Mouse (Mus musculus): ENCODE results near the gene Sfi1.
"Not testable (repeated sequence)": the region's sequence is repeated elsewhere in the genome, so short reads cannot be mapped to it uniquely, and the experiment has no call there.

Sfi1 gene

DNA sequence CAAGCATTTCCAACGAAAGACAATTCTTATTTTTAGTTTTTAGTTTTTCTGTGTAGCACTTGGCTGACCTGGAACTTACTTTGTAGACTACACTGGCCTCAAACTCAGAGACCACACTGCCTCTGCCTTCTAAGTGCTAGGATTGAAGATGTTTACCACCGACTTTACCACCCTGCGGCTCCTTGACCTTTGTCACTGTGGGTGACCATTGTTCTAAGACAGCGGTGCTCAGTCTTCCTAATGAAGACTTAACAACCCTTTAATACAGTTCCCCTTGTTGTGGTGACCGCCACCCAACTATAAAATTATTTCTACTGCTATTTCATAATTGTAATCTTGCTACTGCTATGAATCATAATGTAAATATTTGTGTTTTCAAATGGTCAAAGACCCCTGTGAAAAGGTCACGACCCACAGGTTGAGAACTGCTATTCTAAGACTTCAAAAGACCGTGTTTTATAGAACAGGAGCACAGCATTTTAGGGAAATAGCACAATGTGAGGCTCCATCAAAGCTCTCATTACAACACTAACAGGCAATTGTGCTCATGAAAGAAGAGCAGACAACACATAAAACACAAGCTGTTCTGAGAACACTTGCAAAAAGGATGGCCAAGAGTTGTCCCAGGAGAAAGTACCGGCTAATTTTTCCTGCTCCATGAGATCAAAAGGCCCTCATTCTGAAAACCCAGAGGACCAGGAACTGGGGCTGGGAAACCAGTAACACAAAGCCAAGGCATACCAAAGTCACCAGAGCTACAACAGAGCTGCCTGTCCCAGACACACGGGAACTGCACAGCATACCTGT is 47.7 kb downstream of the Sfi1 start:
- DNase-seq (ENCODE audit: low read depth) = not testable (repeated sequence)

- DNase-seq (ENCODE audit: low read depth) = not testable (repeated sequence)
Observed at GRCm38 (mm10) chr11:3143984-3144383, 49.3 kb downstream of the Sfi1 start.

DNA sequence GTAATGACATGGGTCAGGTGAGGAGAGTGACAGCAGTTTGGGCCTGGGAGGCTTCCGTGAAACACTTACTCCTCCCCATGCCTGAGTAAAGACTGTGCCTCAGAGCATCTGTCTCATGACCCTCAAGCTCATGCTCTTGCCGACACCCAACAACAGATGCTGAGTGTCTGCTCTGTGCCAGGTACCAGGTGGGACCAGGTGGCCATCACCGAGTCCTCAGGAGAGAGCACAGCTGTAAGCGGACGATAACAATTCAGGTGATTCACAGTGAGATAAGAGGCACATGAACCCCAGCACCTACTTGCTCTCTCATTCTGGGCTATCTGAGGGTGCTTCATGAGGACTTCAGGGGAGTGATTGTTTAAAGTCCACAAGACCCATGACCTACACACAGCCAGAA is 50.9 kb downstream of the Sfi1 start:
- DNase-seq (ENCODE audit: low read depth) = not testable (repeated sequence)

DNA sequence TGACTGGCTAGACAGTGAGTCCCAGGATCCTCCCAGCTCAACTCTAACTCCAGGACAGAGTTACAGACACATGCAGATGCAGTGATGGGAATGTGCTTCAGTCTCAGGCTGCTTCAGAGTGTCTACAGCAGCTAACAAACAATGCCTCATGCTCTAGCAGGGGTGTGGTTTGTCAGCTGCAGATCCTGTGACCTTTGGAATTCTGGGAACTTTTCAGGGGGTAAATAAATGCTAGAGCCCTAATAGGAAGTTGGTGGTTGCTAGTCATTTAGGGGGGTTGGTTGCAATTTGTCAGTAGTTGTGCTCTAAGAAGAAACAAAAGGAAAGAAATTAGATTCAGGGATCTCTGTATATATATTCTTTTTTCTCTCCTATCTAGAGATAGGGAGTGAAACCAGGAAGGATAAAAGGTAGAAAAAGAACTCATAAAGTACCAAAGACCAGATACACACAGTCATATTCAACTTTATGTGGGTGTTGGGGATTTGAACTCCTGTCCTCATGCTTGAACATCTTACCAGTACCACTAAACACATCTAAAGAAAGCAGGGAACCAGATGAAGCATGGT is 52.2 kb downstream of the Sfi1 start:
- DNase-seq (ENCODE audit: low read depth) = not testable (repeated sequence)

DNA sequence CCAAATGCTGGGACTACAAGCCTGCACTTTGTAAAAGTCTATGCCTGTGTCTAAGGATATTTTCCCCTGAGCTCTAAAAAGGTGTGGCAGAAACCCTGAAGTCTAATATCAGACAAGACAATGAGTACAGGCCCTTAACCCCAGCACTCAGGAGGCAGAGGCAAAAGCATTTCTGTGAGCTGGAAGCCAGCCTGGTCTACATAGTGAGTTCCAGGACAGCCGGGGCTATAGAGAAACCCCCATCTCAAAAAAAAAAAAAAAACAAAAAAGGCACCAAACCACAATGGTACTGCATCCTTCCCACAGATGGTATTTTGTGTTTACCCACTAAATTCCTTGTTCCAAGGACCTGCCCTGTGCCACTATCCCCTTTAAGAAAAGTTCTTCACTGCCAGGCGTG is 54.9 kb downstream of the Sfi1 start:
- DNase-seq (ENCODE audit: low read depth) = not testable (repeated sequence)

DNA sequence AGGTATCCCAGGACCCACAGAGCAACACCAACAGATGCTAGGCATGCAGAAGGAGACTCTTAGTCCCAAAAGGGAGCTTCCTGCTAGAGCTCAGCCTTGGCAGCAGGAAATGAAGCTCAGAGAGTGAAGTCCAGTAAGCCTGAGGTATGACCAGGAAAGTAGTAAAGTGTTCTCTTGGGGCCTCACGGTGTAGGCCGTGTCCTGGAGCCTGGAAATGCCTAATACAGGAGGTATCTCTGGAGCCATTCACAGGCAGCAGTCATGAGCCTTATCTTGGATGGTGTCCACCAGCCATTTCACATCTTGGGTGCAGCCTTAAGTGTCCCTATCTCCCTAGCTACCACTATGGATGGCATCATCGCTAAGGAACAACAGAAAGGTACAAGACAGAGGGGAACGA is 56.0 kb downstream of the Sfi1 start:
- not testable (repeated sequence) for DNase-seq (ENCODE audit: low read depth)

- DNase-seq (ENCODE audit: low read depth) = not testable (repeated sequence)
Observed at GRCm38 (mm10) chr11:3135956-3136355, 57.3 kb downstream of the Sfi1 start.

DNA sequence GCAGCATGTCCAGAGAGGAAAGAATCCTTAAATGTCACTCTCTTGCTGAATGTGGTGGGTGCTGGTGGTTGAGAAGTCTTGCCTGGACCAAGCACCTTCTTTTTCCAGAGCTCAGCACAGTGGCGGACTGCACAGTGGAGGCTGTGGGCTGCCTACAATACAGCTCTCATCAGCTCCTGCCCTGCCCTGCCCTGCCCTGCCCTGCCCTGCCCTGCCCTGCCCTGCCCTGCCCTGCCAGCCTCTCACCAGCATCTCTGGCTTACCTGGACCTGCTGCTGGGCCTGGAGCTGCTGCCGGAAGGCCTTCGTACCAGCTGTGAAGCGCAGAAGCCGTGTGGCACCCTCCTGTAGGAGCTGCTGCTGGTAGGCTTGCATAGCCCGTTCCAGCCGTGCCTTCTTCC is 57.9 kb downstream of the Sfi1 start:
- DNase-seq (ENCODE audit: low read depth) = not testable (repeated sequence)

DNA sequence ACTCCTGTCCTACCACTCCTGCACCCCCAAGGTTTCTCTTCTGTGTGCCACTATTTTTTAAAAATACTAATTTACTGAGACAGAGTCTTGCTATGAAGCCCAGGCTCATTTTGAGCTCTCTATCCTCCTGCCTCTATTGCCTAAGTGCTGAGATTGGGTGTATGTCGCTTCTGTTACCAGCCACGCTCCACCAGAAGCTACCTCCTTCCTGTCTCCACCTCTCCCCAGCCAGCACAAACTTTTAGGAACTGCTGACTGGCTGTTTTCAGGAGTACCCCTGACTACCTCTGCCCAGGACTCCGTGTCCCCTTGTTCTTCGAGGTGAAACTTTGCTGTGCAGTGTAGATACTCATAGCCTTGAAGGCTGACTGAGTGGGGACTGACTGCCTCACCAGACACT is 59.9 kb downstream of the Sfi1 start:
- DNase-seq (ENCODE audit: low read depth) = not testable (repeated sequence)

- DNase-seq (ENCODE audit: low read depth) = not testable (repeated sequence)
Observed at GRCm38 (mm10) chr11:3132957-3133356, 60.3 kb downstream of the Sfi1 start.

DNA sequence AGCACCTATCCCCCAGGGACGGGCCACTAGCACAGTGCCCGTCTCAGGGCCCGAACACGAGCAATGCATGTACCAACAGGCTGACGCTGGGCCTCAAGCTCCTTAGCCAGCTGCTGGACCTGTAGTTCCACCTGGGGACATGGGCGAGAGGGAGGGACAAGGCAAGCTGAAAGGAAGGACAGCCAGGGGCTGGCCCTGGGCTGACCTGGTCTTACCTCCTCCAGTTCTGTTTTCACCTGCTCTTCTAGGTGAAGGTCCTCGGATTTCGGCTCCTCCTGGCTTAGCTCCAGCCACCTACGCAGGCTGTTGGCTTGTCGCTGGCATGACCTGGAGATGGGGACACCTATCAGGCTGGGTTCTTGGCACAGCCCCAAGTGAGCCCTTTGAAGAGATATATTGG is 61.3 kb downstream of the Sfi1 start:
- DNase-seq (ENCODE audit: low read depth) = not testable (repeated sequence)

DNA sequence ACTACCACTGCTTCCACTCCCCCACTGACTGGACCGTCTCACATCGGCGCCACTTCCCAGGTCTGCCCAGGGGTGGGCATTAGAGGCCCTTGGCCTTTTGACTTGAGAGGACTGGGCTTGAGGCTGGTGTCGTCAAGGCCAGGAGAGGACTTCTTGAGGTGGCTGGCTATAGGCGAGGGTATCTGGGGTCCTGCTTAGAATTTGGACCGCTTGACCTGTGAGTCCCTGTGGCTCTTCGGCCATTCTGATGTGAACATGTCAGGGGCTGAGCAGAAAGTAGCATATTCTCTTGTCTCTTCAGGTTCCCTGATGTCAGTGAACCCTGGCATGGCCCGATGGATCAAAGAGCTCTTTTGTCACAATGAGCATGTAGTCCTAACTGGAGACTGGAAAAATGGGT is 63.4 kb downstream of the Sfi1 start:
- not testable (repeated sequence) for DNase-seq (ENCODE audit: low read depth)

- DNase-seq (ENCODE audit: low read depth) = not testable (repeated sequence)
Observed at GRCm38 (mm10) chr11:3129276-3129675, 64.0 kb downstream of the Sfi1 start.

DNA sequence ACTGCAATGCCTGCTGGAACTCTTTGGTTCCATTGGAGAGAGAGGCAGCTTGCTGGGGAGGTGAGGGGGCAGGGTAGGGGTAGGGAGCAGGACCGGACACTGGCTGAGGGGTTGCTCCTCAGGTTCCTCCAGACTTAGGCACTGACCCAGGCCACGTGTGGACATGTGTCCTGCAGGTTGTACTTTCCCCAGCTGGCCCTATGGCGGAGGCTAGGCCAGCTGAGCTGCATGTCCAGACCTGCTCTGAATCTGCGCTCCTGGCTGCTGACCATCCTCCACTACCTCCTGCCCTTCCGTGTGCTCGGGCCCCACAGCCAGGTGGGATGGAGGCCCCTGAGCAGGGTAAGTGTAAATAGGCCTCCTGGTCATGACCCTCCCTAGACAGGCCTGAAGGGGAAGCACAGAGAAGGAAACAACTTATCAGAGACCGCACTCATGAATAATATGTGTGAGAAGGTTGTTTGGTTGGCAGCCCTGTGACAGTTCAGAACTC is 65.9 kb downstream of the Sfi1 start:
- DNase-seq (ENCODE audit: low read depth) = not testable (repeated sequence)

- not testable (repeated sequence) for DNase-seq (ENCODE audit: low read depth)
Observed at GRCm38 (mm10) chr11:3126478-3127302, 66.6 kb downstream of the Sfi1 start.

- not testable (repeated sequence) for DNase-seq (ENCODE audit: low read depth)
Observed at GRCm38 (mm10) chr11:3125922-3126321, 67.3 kb downstream of the Sfi1 start.

GRCm38 (mm10) chr11:3124932-3125810 is 68.1 kb downstream of the Sfi1 start:
- not testable (repeated sequence) for DNase-seq (ENCODE audit: low read depth)

DNA sequence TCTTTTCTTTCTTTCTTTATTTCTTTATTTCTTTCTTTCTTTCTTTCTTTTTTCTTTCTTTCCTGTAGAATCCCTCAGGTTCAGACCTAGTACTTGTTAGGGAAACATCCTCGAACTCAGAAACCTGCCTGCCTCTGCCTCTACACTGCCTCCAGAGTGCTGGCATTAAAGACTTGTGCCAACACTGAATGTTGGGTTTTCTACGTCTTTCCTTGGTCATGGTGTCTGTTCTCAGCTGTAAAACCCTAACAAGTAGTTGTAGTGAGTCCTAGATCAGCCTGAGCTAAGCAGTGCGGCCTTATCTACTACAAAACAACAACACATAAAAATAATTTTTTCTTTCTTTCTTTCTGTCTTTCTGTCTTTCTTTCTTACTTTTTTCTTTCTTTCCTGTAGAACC is 78.9 kb downstream of the Sfi1 start:
- DNase-seq (ENCODE audit: low read depth) = no peak

GRCm38 (mm10) chr11:3106154-3106553 is 87.1 kb downstream of the Sfi1 start:
- no peak for DNase-seq (ENCODE audit: low read depth)

- no peak for DNase-seq (ENCODE audit: low read depth)
Observed at GRCm38 (mm10) chr11:3105261-3105731, 88.0 kb downstream of the Sfi1 start.

All from c-Kit-positive CD71-positive TER-119-negative erythroid progenitor cells, embryonic 14.5 days (primary cell).